Mouse (Mus musculus) kidney, postnatal 4 days (tissue): ENCODE measurements around the gene Eml6.
"Not testable (repeated sequence)": the region's sequence is repeated elsewhere in the genome, so short reads cannot be mapped to it uniquely, and the experiment has no call there.

Experiments
- DNase-seq, 2 experiments: peaks; one replicate each; pipeline ENCODE4 v3.0.0; 2021; ENCODE audit warnings: mixed read lengths in 2 of 2

Gene Eml6

DNA sequence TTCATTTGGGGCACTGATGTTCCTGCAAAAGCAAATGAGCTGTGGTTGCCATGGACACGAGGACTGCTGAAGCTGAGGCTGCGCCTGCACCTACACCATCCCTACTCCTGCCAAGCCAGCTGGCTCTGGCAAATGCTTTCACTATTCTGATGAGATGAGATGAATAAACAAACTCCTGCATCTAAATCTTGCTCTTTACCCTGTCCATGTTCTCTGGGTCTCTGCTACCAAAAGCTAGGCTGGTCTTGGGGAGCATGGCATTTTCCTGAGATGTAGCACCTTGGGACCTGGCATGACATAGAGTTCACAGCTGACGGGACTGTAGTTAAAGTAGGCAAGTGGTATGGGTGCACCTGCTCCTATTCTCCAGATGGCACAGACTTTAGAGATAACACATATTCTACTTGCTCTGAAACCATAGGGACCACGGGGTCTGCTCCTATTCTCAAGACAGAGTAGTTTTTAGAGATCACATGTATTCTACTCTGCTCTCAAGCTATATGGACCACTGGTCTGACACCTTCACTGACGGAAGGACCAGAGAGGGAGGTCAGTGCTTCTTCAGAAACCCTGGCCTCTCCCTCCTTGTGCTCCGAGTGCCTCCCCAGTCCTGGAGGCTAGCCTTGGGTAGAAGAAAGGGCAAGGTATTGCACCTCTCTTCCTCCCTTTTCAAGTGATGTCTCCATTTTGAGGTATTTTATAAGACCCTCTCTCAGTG lies 236.8 kb downstream of the Eml6 start:
- DNase-seq = no peak

- DNase-seq = no peak
Measured at GRCm38 (mm10) chr11:29788499-29788898, 237.3 kb downstream of the Eml6 start.

GRCm38 (mm10) chr11:29787473-29787872 lies 238.4 kb downstream of the Eml6 start:
- DNase-seq = no peak

DNA sequence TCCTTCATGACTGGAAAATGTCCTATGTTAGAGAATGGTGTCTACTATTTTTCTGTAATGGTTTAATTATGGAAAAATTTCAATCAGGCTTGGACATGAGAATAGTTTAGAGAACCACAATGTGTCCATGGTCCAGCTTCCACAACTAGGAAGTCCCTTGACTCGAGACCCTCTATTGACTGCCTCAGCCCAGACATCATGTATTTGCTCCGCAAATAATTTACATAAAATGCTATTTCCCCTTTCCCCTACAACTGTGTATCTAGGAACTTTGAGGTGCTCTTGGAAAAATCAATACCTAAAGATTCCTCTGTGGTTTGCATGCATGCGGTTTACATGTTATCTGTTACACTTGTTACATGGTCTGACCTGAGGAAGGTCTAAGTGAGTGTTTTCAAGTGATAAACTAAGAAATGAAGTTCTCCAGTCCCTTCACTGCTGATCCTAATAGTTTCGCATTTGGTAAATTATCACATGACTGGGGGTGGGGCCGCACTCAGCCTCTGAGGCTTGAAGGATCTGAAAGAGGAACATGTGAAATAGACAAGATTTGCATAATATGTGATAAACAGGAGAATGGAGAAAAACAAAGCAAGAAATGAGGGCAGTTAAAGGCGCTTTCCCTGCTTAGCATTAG lies 239.1 kb downstream of the Eml6 start:
- DNase-seq = peak in 1 of 2 experiments; percentile 10

DNA sequence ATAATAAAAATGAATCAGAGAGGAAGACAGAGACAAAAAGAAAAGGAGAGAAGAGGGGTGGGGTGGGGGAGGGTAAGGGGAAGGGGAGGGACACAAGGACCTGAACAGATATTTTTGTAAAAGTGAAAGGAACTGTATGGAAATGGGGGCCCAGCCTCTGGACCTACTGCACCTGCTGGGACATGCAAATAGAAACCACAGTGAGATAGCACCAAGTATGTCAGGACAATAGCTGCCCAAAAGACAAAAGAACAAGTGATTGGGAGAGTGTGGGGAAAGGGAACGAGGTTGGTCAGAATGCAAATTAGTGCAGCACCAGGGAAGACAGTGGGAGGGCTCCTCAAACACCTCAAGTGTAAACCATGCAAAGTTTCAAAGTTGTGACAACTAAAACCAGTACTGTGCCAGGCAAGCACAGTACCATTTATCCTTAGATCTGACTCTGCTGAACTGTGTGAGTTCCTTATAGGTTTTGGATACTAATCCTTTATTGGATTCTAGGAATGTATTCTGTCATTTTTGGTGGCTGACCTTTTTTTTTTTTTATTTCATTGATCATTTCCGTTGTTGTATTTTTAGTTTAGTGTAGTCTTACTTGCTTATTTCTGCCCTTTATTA lies 246.3 kb downstream of the Eml6 start:
- DNase-seq = no peak

DNA sequence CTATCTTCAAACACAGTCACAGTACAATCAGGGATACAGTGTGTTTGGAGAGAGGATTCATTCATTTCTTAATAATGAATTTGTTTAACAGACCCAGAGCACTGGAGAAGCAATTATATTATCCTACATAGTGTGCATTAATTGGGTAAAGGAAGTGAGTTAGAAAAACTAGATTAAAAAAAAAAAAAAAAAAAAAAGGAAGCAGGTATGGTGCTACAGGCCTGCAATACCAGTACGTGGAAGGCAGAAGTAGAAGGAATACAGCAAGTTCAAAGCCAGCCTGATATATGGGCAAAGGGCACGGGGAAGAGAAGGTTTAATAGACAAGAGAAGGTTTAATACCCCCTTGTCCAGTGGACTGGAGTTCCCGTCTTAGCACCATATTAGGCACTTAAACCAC lies 246.9 kb downstream of the Eml6 start:
- no peak for DNase-seq

DNA sequence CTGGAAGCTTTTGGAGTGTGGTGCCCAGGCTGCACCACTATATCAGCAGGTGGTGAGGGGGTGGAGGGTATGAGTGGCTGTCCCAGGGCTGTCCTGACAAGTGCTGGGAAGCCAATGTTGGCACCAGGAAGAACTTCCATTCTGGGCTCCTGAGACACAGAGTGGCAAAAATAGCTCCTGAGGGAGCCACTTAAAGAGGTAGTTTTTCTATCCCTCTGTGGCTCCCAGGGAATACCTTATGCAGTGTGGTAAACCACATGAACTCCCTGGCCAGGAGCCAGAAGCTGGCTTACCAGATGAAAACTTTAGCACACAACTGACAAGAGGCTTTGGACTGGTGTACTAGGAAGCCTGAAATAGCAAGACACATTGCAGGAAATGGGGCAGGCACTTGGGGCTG lies 247.9 kb downstream of the Eml6 start:
- peak; percentile 5 to 11 for DNase-seq

GRCm38 (mm10) chr11:29774760-29775159 lies 251.1 kb downstream of the Eml6 start:
- DNase-seq = no peak

- no peak for DNase-seq
Measured at GRCm38 (mm10) chr11:29774296-29774695, 251.5 kb downstream of the Eml6 start.

- DNase-seq = peak; percentile 29 to 32
Measured at GRCm38 (mm10) chr11:29772279-29772678, 253.6 kb downstream of the Eml6 start.

GRCm38 (mm10) chr11:29770666-29771400 lies 255.0 kb downstream of the Eml6 start:
- no peak for DNase-seq

GRCm38 (mm10) chr11:29768523-29768922 lies 257.3 kb downstream of the Eml6 start:
- no peak for DNase-seq

DNA sequence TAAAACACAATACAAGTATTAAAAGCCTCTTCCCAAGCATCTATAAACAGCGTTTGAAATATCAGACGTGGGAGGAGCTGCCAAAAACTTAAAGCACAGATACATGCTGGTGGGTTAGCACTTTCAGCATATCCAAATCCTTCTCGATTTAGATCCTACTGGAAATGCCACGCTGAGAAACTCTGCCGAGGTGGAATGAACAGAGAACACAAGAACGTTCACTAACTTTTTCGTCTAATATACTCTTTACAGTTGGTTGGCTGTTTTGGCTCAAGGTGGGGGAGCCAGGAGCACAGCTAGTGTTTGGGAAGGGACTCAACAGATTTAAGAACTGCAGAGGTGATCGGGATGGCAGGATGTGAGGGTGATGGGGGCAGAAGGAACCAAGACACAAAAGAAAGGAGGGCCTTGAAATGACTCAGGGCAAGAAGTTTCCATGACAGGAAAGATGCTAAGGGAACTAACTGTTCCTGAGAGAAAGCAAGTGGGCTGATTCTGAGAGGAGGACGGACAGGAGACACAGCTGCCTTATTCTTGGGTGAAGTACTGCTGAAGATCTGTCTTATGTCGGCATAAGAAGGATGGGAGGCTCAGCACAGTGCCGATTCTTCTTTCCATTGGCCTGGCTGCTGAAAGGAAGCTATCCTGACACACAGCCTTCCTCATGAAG lies 259.4 kb downstream of the Eml6 start:
- no peak for DNase-seq

GRCm38 (mm10) chr11:29765063-29765462 lies 260.8 kb downstream of the Eml6 start:
- no peak for DNase-seq

DNA sequence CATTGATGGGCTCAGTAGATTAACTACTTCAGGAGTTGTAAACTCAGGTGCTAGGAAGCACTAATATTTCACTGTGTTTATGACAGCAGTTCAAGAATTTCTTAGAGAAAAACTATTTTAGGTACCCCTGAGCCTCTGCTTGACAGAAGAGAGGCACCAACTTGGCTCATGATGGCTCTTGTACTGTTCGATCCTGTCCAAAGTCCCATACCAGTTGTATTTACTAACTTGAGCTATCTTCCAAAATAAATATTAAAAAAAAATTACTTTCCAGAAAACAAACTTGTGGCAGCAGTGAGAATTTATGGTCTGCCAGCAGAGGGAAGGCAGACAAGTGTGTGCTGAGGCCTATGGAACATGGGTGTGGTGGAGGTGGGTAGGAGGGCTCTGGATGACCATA lies 263.1 kb downstream of the Eml6 start:
- no peak for DNase-seq

DNA sequence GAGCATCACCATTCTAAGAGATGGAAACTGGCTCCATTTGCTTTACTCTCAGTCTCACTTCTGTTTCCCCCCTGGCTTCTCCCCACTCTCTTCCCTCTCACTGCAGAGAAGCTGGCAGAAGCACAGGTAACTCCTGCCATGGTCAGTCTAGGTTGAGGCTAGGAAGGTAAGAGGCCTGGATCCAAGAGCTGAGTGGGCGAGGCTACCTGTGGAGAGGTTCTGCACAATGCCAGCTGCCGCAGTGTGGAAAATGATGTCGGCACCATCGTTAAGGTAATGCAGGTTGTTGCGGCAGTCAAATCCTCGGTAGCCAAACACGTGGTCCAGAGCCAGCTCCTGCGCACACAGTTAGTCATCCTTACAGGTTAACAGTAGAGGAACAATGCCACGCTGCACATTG lies 264.4 kb downstream of the Eml6 start:
- no peak for DNase-seq

- DNase-seq = no peak
Measured at GRCm38 (mm10) chr11:29758617-29759016, 267.2 kb downstream of the Eml6 start.

GRCm38 (mm10) chr11:29756007-29756406 lies 269.8 kb downstream of the Eml6 start:
- not testable (repeated sequence) for DNase-seq

- peak in 1 of 2 experiments; percentile 8 for DNase-seq
Measured at GRCm38 (mm10) chr11:29751648-29752611, 273.9 kb downstream of the Eml6 start.

- no peak for DNase-seq
Measured at GRCm38 (mm10) chr11:29751013-29751412, 274.8 kb downstream of the Eml6 start.

GRCm38 (mm10) chr11:29749468-29749829 lies 276.4 kb downstream of the Eml6 start:
- no peak for DNase-seq
